Mouse (Mus musculus) MEL (cell line): Measurements from ENCODE around the gene Rhd.

Experiments used
- CTCF ChIP-seq, 3 experiments: IDR thresholded peaks in 2 of 3; conservative IDR thresholded peaks in 1 of 3; 2 replicates each; pipeline ENCODE4 v1.5.1; 2011 to 2012; ENCODE audit warnings: low read length in 3 of 3, low read depth in 2 of 3, mild to moderate bottlenecking in 2 of 3, improper control_type of control experiment in 1 of 3, inconsistent platforms in 1 of 3, mixed read lengths in 1 of 3, moderate library complexity in 1 of 3; ENCODE audit not compliant: control insufficient read depth in 1 of 3, insufficient read depth in 1 of 3, poor library complexity in 1 of 3, severe bottlenecking in 1 of 3
- EP300 ChIP-seq, 2 experiments: IDR thresholded peaks; 2 replicates each; pipeline ENCODE4 v1.6.1; 2011; ENCODE audit warnings: improper control_type of control experiment in 2 of 2, low read length in 2 of 2, low read depth in 1 of 2, mild to moderate bottlenecking in 1 of 2
- GABPA ChIP-seq: IDR thresholded peaks from 2 replicates; pipeline ENCODE4 v1.6.1; 2012; ENCODE audit warnings: low read depth, mild to moderate bottlenecking, inconsistent platforms, low read length, improper control_type of control experiment, moderate library complexity
- GATA1 ChIP-seq: IDR thresholded peaks from 2 replicates; pipeline ENCODE4 v1.6.1; 2011; ENCODE audit warnings: low read depth, low read length, improper control_type of control experiment
- KAT2A ChIP-seq: conservative IDR thresholded peaks from 2 replicates; pipeline ENCODE4 v1.6.1; 2012; ENCODE audit warnings: low read depth, low read length, improper control_type of control experiment, inconsistent platforms
- MAFK ChIP-seq: IDR thresholded peaks from 2 replicates; pipeline ENCODE4 v1.6.1; 2011; ENCODE audit warnings: low read depth, mild to moderate bottlenecking, low read length, improper control_type of control experiment, borderline replicate concordance
- NELFE ChIP-seq: IDR thresholded peaks from 2 replicates; pipeline ENCODE4 v1.6.1; 2011; ENCODE audit warnings: low read depth, low read length, improper control_type of control experiment
- RAD21 ChIP-seq: IDR thresholded peaks from 2 replicates; pipeline ENCODE4 v1.6.1; 2011; ENCODE audit warnings: mild to moderate bottlenecking, low read depth, low read length, improper control_type of control experiment
- TCF12 ChIP-seq: IDR thresholded peaks from 2 replicates; pipeline ENCODE4 v1.6.1; 2014; ENCODE audit warnings: low read depth, mild to moderate bottlenecking, inconsistent platforms, low read length, improper control_type of control experiment, moderate library complexity

DNA sequence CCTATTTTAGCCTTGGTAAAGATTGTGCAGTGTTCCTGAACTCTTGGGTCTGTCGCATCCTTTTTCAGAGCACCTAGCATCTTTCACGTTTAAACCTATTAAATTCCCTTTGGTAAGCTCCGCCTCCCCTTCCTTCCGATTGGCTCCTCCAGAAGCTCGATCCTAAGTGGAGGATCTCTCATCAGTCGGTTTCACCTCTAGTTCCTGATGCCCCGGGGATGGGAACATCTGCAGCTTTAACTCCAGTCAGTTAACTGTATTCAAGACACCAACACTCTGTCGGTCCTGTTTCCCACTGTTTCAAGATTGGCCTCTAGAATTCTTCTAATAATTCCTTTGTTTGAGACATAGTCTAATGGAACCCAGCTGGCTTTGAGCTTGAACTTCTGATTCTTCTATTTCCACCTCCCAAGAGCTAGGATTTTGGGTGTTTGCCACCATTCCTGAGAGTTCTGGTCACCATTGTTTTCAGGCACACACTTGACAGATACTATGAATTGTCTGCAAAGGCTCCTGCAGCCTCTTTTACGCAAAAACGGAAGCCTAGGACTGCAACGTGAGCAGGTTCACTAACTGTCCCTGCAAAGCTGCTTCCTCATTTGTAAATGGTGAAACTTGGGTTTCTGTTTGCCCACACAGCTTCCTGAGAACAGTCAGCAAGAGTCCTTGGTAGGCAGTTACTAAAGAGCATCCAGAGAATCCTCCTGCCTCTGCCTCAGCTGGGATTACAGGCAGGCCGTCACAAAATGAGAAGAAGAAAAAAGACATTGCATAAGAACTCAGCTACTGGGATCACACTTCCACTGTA, 55.6 kb downstream of the Rhd start:
- TF ChIP-seq CTCF (IDR thresholded peaks at IDR 0.05 in 2 of 3, conservative IDR thresholded peaks at IDR 0.05 in 1 of 3; ENCODE audit: control insufficient read depth in 1 of 3, insufficient read depth in 1 of 3, low read depth in 2 of 3, low read length in 3 of 3, poor library complexity in 1 of 3, severe bottlenecking in 1 of 3): no peak
- peak in 1 of 2 experiments; percentile 52; a peak in 2 of 4 replicates for TF ChIP-seq EP300 (IDR thresholded peaks at IDR 0.05; ENCODE audit: low read depth in 1 of 2, low read length in 2 of 2)
- TF ChIP-seq RAD21: no peak
- peak; percentile 92 for TF ChIP-seq NELFE
- TF ChIP-seq TCF12: peak; percentile 48
- TF ChIP-seq GABPA: no peak
- TF ChIP-seq KAT2A: no peak
- TF ChIP-seq GATA1: no peak; the same call in 1 of the 2 replicates
- no peak for TF ChIP-seq MAFK
